Mouse (Mus musculus): Measurements from ENCODE around the gene Prkab1.

Gene Prkab1

DNA sequence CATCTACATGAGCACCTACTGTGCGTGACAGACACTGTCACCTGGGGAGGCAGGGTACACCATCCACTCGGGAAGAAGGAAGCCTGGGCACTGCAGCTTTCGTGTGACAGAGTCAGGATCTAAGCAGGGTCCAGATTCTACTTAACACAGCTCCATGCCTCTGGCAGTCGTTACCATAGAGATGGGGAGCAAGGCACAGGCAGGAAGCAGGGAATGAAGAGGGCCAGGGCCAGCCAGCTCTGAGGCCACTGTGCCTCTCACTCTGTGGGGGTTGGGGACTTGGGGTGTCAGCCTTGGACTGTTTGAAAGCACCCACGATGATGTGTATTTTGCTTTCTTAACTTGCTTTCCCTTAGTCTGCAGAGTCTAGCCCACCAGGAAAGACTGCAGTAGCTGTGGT is 46.1 kb downstream of the Prkab1 start:
- no peak for DNase-seq

GRCm38 (mm10) chr5:115977757-115978156 is 46.6 kb downstream of the Prkab1 start:
- no peak for DNase-seq

DNA sequence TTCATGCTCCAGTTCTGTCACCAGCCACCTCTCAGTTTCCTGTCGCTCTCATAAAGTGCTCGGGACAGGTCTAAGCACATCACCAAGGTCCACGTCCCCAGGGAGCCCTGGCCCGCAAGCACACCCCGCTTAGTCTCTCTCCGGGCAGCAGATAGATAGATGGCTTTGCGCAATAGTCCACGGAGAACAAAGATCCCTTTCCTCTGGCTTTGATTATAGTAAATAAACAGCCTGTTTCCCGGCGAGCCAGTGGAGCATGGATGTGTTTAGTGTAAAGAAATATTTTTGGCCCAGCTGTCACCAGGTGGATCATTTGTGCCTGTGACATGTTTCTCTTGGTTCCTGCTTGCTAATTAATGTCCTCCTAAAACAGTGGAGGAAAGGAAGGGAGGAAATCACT is 47.0 kb downstream of the Prkab1 start:
- DNase-seq, result no peak

DNA sequence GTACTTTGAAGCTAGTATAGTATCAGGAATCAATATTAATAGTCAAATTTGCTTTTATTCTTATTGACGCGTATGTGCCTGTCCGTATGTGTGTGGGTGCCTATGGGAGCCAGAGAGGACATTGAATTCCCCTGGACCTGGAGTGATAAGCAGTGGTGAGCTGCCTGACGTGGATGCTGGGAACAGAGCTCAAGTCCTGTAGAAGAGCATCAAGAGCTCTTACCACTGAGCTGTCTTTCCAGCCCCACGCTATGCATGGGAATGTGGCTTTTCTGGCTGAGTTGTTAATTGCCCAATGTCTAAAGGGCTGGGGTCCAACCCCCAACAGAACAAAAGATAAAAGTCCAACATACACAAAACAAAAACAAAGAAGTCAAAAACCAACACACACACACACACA is 47.9 kb downstream of the Prkab1 start:
- no peak for DNase-seq

DNA sequence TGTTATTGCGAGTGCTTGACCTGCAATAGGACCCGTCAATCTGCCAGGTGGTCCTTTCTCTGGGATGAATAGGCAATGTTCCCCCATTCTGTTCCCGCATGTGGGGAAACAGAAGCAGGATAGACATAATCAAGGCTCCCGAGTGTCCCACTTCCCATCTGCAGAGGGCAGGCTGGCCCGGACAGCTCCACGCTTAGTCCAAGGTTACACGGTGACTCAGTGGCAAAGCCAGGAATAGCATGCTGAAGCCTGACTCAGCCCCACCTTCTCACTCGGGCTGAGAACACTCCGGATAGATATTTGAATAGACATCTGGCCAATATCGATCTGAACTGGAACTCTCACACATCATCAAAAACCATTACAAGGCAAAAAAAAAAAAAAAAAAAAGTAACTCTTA is 48.6 kb downstream of the Prkab1 start:
- no peak for DNase-seq

DNA sequence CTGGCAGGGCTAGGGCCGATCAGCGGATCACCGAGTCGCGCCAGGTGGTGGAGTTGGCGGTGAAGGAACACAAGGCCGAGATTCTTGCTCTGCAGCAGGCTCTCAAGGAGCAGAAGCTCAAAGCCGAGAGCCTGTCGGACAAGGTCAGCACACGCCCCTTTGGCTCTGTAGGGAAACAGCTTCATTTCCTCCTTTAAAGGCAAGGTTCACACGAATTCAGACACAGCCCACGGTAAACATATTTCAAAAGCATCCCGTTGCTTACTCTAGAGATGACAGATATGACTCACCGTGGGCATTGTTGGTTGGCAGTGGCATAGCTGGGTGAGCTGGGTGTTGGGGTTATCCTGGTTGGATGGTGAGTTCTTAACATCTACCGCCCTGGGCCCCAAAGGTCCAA is 53.1 kb downstream of the Prkab1 start:
- DNase-seq, result no peak
